ENCODE assay signal across 8 mouse cellular contexts in genomic region chr5:115507267-115507980, GRCm38 (mm10). TPM values are rescaled to one million over a fixed set of nuclear protein-coding genes. Genes with fewer than 3 reads are reported as not detected.
DNase-seq lines count a peak whose midpoint lies in the region; ATAC-seq and TF ChIP-seq lines count a peak whose summit lies in the region.

No protein-coding gene starts in this region.

- DNase-seq in cerebellum, adult 9-11 months, result peak; percentile 72
- no peak for DNase-seq in cerebellum, postnatal 14 days
- peak; percentile 40 for DNase-seq in 3T3-L1 (ENCODE audit: low read depth, low spot score)
- no peak for DNase-seq in forebrain, embryonic 11.5 days (ENCODE audit: low spot score)
- no peak for DNase-seq in liver, adult 2 months (ENCODE audit: extremely low read depth, low read depth, low spot score)
- no peak for DNase-seq in stomach, postnatal 0 days (ENCODE audit: low spot score)
- DNase-seq in frontal cortex, postnatal 14 days (ENCODE audit: low spot score in 2 of 2), result no peak
- no peak for DNase-seq in retina, embryonic 14.5 days (ENCODE audit: low spot score)

- H3K27ac ChIP-seq in forebrain, embryonic 11.5 days (ENCODE audit: low read depth, low read length), result no peak overlapping the region
- H3K27ac ChIP-seq in liver, adult 2 months (replicated peaks; ENCODE audit: insufficient read depth, low read depth, low read length), result peak overlapping the region; percentile 66
- peak overlapping the region; percentile 40; the same call in 1 of the 2 replicates for H3K27ac ChIP-seq in stomach, postnatal 0 days (replicated peaks)

- no peak for TF ChIP-seq EP300 in stomach, postnatal 0 days (optimal IDR thresholded peaks at IDR 0.05)

- H3K4me2 ChIP-seq in forebrain, embryonic 11.5 days (ENCODE audit: low read depth, low read length, severe bottlenecking), result peak overlapping the region; percentile 89
- H3K4me2 ChIP-seq in stomach, postnatal 0 days (replicated peaks; ENCODE audit: low read depth), result peak overlapping the region; percentile 87

- no peaks in the 10 kb centered on the region for H3K27me3 ChIP-seq in forebrain, embryonic 11.5 days (ENCODE audit: control insufficient read depth, insufficient read depth, low read length)
- H3K27me3 ChIP-seq in liver, adult 2 months (ENCODE audit: control insufficient read depth, insufficient read depth, low read length), result no peaks in the 10 kb centered on the region
- H3K27me3 ChIP-seq in stomach, postnatal 0 days (ENCODE audit: control insufficient read depth, insufficient read depth, low read length), result no peaks in the 10 kb centered on the region

- ATAC-seq in forebrain, embryonic 11.5 days (replicated peaks; ENCODE audit: low FRiP score), result peak; percentile 18; the same call in 1 of the 2 replicates
- no peak for ATAC-seq in stomach, postnatal 0 days (ENCODE audit: low FRiP score, low TSS enrichment)

- H3K9me3 ChIP-seq in forebrain, embryonic 11.5 days (ENCODE audit: control insufficient read depth, low read length), result no peaks in the 10 kb centered on the region
- H3K9me3 ChIP-seq in stomach, postnatal 0 days (ENCODE audit: control insufficient read depth, low read length), result no peaks in the 10 kb centered on the region

- no peak for TF ChIP-seq CTCF in liver, adult 2 months (IDR thresholded peaks at IDR 0.05; ENCODE audit: low read depth, low read length)
- no peak for TF ChIP-seq CTCF in stomach, postnatal 0 days (IDR thresholded peaks at IDR 0.05; ENCODE audit: low read depth)

- peaks cover 46% of the 10 kb centered on the region for H3K79me2 ChIP-seq in liver, adult 2 months (ENCODE audit: control insufficient read depth, insufficient read depth, low read length)

- no peak for TF ChIP-seq POLR2A in liver, adult 2 months (IDR thresholded peaks at IDR 0.05; ENCODE audit: extremely low read depth, insufficient read depth, low read length)

- H3K36me3 ChIP-seq in forebrain, embryonic 11.5 days (ENCODE audit: control insufficient read depth, insufficient read depth, low read length), result no peaks in the 10 kb centered on the region
- no peaks in the 10 kb centered on the region for H3K36me3 ChIP-seq in liver, adult 2 months (ENCODE audit: control insufficient read depth, insufficient read depth, low read length)
- no peaks in the 10 kb centered on the region for H3K36me3 ChIP-seq in stomach, postnatal 0 days (ENCODE audit: control insufficient read depth, insufficient read depth, low read length)

- WGBS in forebrain, embryonic 11.5 days, result 34% methylated on average over 12 of the region's 12 CpGs
- WGBS in liver, adult 2 months, result 1% methylated on average over 12 of the region's 12 CpGs
- WGBS in stomach, postnatal 0 days, result 12% methylated on average over 12 of the region's 12 CpGs

- peak overlapping the region; percentile 81 for H3K9ac ChIP-seq in forebrain, embryonic 11.5 days (ENCODE audit: low read length)
- peak overlapping the region; percentile 99 for H3K9ac ChIP-seq in liver, adult 2 months (ENCODE audit: low read depth, low read length)
- peak overlapping the region; percentile 92 for H3K9ac ChIP-seq in stomach, postnatal 0 days (ENCODE audit: low read length)

- peaks cover 24% of the 10 kb centered on the region for H3K4me1 ChIP-seq in forebrain, embryonic 11.5 days (replicated peaks; ENCODE audit: control insufficient read depth, insufficient read depth, low read length)
- H3K4me1 ChIP-seq in liver, adult 2 months (ENCODE audit: control insufficient read depth, insufficient read depth, low read length), result peaks cover 30% of the 10 kb centered on the region
- H3K4me1 ChIP-seq in stomach, postnatal 0 days (replicated peaks; ENCODE audit: control insufficient read depth, insufficient read depth), result peaks cover 2% of the 10 kb centered on the region

- peak overlapping the region; percentile 84 for H3K4me3 ChIP-seq in forebrain, embryonic 11.5 days (ENCODE audit: low read depth, low read length)
- peak overlapping the region; percentile 96 for H3K4me3 ChIP-seq in liver, adult 2 months (ENCODE audit: insufficient read depth, low read depth, low read length)
- H3K4me3 ChIP-seq in stomach, postnatal 0 days (ENCODE audit: low read depth, low read length), result peak overlapping the region; percentile 93

RNA-seq across cellular contexts. Expression of gene Pxn, which starts 0.9 kb away (rescaled TPM):
- polyA plus RNA-seq in forebrain, embryonic 11.5 days (2014; fragmentation: Nextera tagmentation; extraction: Ambion mirVana), result 11.9 and 12.3 TPM in 2 replicates
- total RNA-seq in liver, adult 2 months (2014; rRNA removed), result 10.5 and 15.2 TPM in 2 replicates
- polyA plus RNA-seq in liver, adult 2 months (2012; rRNA removed), result 33.6 and 40.2 TPM in 2 replicates
- polyA plus RNA-seq in stomach, postnatal 0 days (2015; fragmentation: Nextera tagmentation; extraction: Ambion mirVana), result 21.1 and 25.8 TPM in 2 replicates

RNA-seq across cellular contexts. Expression of gene Sirt4, which starts 22.9 kb away (rescaled TPM):
- 20.6 and 22.0 TPM in 2 replicates for polyA plus RNA-seq in forebrain, embryonic 11.5 days (2014; fragmentation: Nextera tagmentation; extraction: Ambion mirVana)
- total RNA-seq in liver, adult 2 months (2014; rRNA removed), result 11.5 and 15.0 TPM in 2 replicates
- polyA plus RNA-seq in liver, adult 2 months (2012; rRNA removed), result 26.1 and 26.6 TPM in 2 replicates
- 10.1 and 11.5 TPM in 2 replicates for polyA plus RNA-seq in stomach, postnatal 0 days (2015; fragmentation: Nextera tagmentation; extraction: Ambion mirVana)

RNA-seq across cellular contexts. Expression of gene Pla2g1b, which starts 41.4 kb away (rescaled TPM):
- polyA plus RNA-seq in forebrain, embryonic 11.5 days (2014; fragmentation: Nextera tagmentation; extraction: Ambion mirVana), result not detected in 2 replicates
- total RNA-seq in liver, adult 2 months (2014; rRNA removed), result 0.40 and 2.7 TPM in 2 replicates
- polyA plus RNA-seq in liver, adult 2 months (2012; rRNA removed), result not detected in 2 replicates
- 464 and 489 TPM in 2 replicates for polyA plus RNA-seq in stomach, postnatal 0 days (2015; fragmentation: Nextera tagmentation; extraction: Ambion mirVana)

RNA-seq across cellular contexts. Expression of gene Rplp0, which starts 51.8 kb away (rescaled TPM):
- polyA plus RNA-seq in forebrain, embryonic 11.5 days (2014; fragmentation: Nextera tagmentation; extraction: Ambion mirVana), result 1,156 and 1,197 TPM in 2 replicates
- total RNA-seq in liver, adult 2 months (2014; rRNA removed), result 709 and 835 TPM in 2 replicates
- polyA plus RNA-seq in liver, adult 2 months (2012; rRNA removed), result 607 and 623 TPM in 2 replicates
- 1,317 and 1,335 TPM in 2 replicates for polyA plus RNA-seq in stomach, postnatal 0 days (2015; fragmentation: Nextera tagmentation; extraction: Ambion mirVana)

RNA-seq across cellular contexts. Expression of gene Gcn1l1, which starts 57.6 kb away (rescaled TPM):
- polyA plus RNA-seq in forebrain, embryonic 11.5 days (2014; fragmentation: Nextera tagmentation; extraction: Ambion mirVana), result 54.8 and 62.4 TPM in 2 replicates
- 14.8 and 18.3 TPM in 2 replicates for total RNA-seq in liver, adult 2 months (2014; rRNA removed)
- polyA plus RNA-seq in liver, adult 2 months (2012; rRNA removed), result 23.2 and 28.8 TPM in 2 replicates
- polyA plus RNA-seq in stomach, postnatal 0 days (2015; fragmentation: Nextera tagmentation; extraction: Ambion mirVana), result 11.2 and 11.7 TPM in 2 replicates

Comparison
In these comparisons a context has a peak if more than half of its experiments do, and no peak if none do; other contexts are left out.
1. DNase-seq: peak in cerebellum, adult 9-11 months (single experiment) and 3T3-L1 (single experiment); none in cerebellum, postnatal 14 days (0 of 2), forebrain, embryonic 11.5 days (single experiment), liver, adult 2 months (single experiment), stomach, postnatal 0 days (single experiment), frontal cortex, postnatal 14 days (0 of 2) and retina, embryonic 14.5 days (single experiment).
2. RNA of gene Pla2g1b, which starts 41.4 kb away (polyA plus RNA-seq): 464 to 489 TPM in stomach, postnatal 0 days; not detected in liver, adult 2 months and not detected in forebrain, embryonic 11.5 days; every median in the first group is over 100 times any median in the second.
3. Peak in every context shown above with its lines, with median percentiles within 50 percentile points of each other: H3K4me3 ChIP-seq and H3K9ac ChIP-seq.